19 mouse cellular contexts compared by ENCODE assay signal in genomic region chrX:74008063-74008462, GRCm38 (mm10). TPM values are rescaled to one million over a fixed set of nuclear protein-coding genes. Genes with fewer than 3 reads are reported as not detected.
A peak's percentile ranks its signal among the peaks of the same experiment; 100 is the strongest.
DNase-seq lines count a peak whose midpoint lies in the region.
"Had no signal": no experiment of that assay in that cellular context is flagged by ENCODE, and none has a peak within 500 bp of the region (broad histone marks: within the 10 kb centered on the region; RNA-seq: fewer than 3 reads in every experiment).

No protein-coding gene starts in this region.

- intact Hi-C loops in heart, postnatal 14 days (cut with DNase I): loop anchor here (5.0 kb wide), 1 partner anchor 206 kb away; no protein-coding TSS in a partner anchor

- DNase-seq in heart, adult 11 months: peak; percentile 55
- DNase-seq in heart, postnatal 14 days: no peak
- peak; percentile 89 for DNase-seq in ES-CJ7 (ENCODE audit: low read depth, low spot score)
- peak; percentile 94 for DNase-seq in ZHBTc4 (ENCODE audit: low read depth, low spot score)
- peak; percentile 6 for DNase-seq in embryo, embryonic 9.5 days (ENCODE audit: extremely low spot score)
- DNase-seq in urinary bladder, postnatal 14 days (ENCODE audit: low spot score): no peak
- no peak for DNase-seq in testis, postnatal 10 days (ENCODE audit: low spot score)
- DNase-seq: adrenal gland, postnatal 14 days; cerebellum, adult 11-12 months; cerebellum, postnatal 10 days; gastrocnemius, postnatal 25 days; heart, adult 18-20 months; heart, postnatal 4 days; kidney, adult 8-10 months; kidney, postnatal 14 days; layer of hippocampus, adult 9-11 months; lung, embryonic 14.5 days; lung, postnatal 14 days; thymus, postnatal 14 days had no signal

RNA-seq across cellular contexts. Expression of gene Irak1, which starts 15.7 kb away (rescaled TPM):
- 10 to 100 TPM; 54.5 to 55.6 TPM for total RNA-seq in heart, postnatal 14 days (2021)

RNA-seq across cellular contexts. Expression of gene Hcfc1, which starts 41.9 kb away (rescaled TPM):
- 10 to 100 TPM; 46.5 to 49.8 TPM for total RNA-seq in heart, postnatal 14 days (2021)

Comparison
In these comparisons a context has a peak if more than half of its experiments do, and no peak if none do; other contexts are left out.
1. DNase-seq: peak in heart, adult 11 months (single experiment), ES-CJ7 (single experiment), ZHBTc4 (single experiment) and embryo, embryonic 9.5 days (single experiment); none in heart, postnatal 14 days (0 of 2), urinary bladder, postnatal 14 days (single experiment) and testis, postnatal 10 days (single experiment).